Mouse (Mus musculus): Measurements from ENCODE around the gene Slx4.
"Not testable (repeated sequence)": the region's sequence is repeated elsewhere in the genome, so short reads cannot be mapped to it uniquely, and the experiment has no call there.

The Slx4 gene

GRCm38 (mm10) chr16:4003489-4004398, at the start of gene Slx4:
Gene Slx4 (minus strand): TSS chr16:4003770.
- peak; percentile 96 for DNase-seq (ENCODE audit: low spot score)

DNA sequence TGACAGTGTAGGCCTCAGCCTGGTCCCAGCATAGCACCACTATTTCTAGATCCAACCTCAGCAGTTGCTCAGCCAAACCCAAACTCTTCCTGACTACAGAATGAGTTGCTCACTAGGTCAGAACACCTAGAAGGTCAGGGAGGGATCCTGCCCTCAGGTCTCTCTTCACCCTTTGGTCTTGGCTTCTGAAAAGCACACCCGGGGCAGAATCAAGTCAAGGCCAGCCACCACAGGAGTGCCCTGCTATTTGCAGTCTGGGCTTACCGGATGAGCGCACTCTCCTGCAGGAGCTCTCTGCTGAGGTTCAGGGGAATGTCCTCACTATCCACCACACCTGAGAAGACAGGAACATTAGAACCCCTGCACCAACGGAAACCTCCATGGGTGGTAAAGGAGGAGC, 49.0 kb upstream of the Slx4 start:
- no peak for DNase-seq (ENCODE audit: low spot score)

- DNase-seq (ENCODE audit: low spot score): no peak
Measured at GRCm38 (mm10) chr16:4045524-4045923, 42.0 kb upstream of the Slx4 start.

DNA sequence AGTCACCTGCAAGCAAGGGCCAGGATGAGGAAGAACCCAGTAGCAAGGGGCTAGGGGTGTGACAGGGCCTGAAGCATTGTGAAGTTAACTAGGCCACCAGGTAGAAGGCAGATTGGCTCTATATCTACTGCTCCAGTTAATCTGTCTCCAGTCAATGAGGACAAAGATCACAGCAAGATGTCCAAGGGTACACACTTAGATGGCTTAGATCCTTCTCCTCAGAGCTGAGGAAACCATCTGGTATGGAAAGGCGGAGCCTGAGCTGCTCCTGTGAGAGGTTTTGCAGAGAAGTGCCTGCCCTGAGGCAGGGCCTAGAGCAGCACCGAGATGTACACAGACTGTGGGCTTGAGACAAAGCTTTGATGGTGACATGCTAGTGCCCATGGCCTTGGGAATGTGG, 40.5 kb upstream of the Slx4 start:
- DNase-seq (ENCODE audit: low spot score): no peak

GRCm38 (mm10) chr16:4041646-4042045, 38.1 kb upstream of the Slx4 start:
- DNase-seq (ENCODE audit: low spot score): no peak

GRCm38 (mm10) chr16:4040206-4040605, 36.6 kb upstream of the Slx4 start:
- DNase-seq (ENCODE audit: low spot score): no peak

DNA sequence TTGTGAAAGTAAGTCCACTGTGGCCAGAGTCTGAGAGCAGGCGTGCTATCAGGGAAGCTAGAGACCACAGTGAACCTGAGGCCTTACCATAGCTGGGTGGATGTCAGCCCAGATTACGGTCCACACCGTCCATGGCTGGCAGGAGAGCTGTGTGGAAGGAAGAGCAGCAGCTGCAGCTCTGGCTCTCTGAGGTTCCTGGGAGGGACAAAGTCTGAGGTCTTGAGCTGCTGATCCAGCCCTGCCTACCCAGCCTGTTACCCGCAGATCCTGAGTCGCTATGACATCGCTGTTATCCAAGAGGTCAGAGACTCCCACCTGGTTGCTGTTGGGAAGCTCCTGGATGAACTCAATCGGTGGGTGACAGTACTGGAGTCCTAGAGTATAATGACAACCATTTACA, 34.1 kb upstream of the Slx4 start:
- no peak for DNase-seq (ENCODE audit: low spot score)

- DNase-seq (ENCODE audit: low spot score): no peak
Measured at GRCm38 (mm10) chr16:4036807-4037206, 33.2 kb upstream of the Slx4 start, which contains the start of gene Dnase1. Gene Dnase1 (plus strand): TSS chr16:4036942.

DNA sequence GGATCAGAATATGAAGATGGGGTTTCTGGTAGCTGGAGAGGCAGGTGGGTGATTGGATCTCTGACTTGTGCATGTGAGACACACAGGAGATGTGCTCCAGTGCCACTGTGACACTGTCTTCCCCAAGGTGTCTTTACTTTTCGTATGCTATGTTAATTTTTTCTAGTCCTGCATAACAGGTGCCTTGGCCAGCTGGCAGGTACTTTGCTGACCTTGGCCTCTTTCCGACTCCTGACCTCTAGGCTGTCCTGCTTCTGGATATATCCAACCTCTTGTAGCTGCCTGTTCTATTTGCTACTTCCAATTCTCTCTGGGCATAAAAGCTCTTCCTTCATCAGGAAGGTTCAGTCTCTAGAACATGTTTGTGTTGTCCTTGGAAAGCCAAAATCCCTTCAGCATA, 32.0 kb upstream of the Slx4 start:
- no peak for DNase-seq (ENCODE audit: low spot score)

GRCm38 (mm10) chr16:4034476-4034875, 30.9 kb upstream of the Slx4 start:
- DNase-seq (ENCODE audit: low spot score): no peak

GRCm38 (mm10) chr16:4033971-4034370, 30.4 kb upstream of the Slx4 start:
- no peak for DNase-seq (ENCODE audit: low spot score)

DNA sequence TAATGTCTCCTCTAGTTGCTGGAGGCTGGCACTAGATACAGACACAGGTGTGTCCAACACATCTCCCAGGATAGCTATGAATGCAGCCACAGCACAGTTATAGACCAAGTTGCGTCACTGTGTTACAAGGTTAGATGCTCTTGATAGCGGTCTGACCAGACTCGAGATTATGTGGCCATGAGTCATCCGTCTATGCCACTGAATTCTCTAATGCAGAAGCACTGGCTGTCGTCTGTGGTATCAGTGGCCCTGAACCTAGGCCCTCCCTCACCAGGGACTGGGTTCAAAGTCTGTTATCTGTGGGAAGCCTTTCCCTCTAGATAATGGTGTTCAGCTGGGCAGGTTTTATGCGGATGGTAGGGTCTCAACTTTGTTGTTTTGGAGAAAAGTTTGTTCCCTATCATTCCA, 28.8 kb upstream of the Slx4 start:
- no peak for DNase-seq (ENCODE audit: low spot score)

GRCm38 (mm10) chr16:4031441-4032274, 28.1 kb upstream of the Slx4 start:
- no peak for DNase-seq (ENCODE audit: low spot score)

DNA sequence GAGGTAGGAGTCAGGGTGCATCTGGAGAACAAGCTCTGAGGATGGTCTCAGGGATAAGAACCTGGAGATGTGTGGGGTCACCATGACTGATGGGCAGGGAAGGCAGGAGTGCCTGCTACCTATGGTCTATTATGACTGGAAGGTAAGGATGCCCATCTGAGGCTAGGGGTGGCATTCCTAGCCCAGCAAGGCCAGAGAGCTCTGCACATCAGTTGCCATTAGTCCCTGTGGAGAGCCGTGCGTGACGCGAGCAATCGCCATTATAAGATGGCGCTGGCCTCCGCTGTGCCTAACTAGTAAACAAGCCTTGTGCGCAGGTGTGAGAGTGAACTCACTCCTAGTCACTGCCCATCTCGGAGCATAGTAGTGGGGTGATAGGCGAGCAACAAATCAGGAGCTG, 26.9 kb upstream of the Slx4 start:
- no peak for DNase-seq (ENCODE audit: low spot score)

DNA sequence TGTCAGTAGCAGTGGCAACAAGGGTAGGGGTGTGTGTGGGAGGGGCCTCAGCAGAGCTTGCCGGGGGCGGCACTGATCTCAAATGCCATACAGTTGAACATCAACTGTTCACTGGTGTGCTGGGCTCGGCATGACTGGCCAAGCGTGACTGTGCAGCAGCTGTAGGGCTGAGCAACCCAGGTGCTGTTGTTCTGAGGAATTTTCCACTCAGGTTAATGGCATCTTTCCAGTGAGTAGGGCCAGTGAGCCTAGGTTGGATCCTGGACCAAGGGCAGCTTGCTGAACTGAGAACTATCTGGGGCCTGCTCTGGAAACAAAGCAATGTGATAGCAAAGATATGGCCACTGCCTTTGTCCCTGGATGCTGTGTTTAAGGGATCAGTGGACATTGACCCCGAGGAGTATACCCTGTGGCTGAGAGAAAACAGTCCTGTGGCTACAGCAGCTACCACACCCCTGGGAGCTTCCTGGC, 25.8 kb upstream of the Slx4 start:
- DNase-seq (ENCODE audit: low spot score): no peak

- DNase-seq (ENCODE audit: low spot score): no peak
Measured at GRCm38 (mm10) chr16:4027211-4027610, 23.6 kb upstream of the Slx4 start.

DNA sequence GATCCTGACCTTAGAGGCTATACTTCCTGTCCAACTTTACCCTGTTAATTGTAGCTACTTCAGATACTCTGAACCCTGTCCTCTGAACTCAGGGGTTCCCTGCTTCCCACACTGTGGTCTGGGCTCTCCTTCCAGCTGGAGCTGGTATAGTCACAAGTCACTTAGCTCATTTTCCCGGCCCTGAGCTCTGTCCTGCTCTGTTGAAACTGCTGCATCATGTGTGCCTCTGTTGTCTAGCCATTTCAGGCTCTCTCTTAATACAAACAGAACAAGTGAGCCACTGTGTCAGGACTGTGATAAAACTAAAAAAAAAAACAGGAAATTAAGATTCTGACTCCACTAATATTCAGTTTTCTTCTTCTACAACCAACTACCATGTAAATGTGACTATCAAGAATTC, 23.1 kb upstream of the Slx4 start:
- DNase-seq (ENCODE audit: low spot score): no peak

- no peak for DNase-seq (ENCODE audit: low spot score)
Measured at GRCm38 (mm10) chr16:4022719-4023118, 19.1 kb upstream of the Slx4 start.

DNA sequence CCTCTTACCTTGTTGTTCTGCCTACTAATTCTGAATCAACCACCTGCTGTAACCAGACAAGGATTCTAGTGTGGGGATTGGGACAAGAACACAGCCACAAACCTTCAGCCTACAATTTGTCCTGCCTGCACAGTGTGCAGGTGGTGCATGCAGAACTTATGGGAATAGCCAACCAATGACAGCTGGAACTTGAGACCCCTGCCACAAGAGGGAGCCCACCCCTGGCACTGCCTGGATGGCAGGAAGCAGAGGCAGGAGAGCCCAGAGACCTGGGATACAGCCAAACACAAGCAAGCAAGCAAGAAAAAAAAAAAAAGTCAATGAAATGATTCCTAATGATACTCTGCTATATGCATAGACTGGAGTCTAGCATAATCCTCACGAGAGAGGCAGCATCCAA, 17.7 kb upstream of the Slx4 start:
- DNase-seq (ENCODE audit: low spot score): no peak

GRCm38 (mm10) chr16:4017466-4017865, 13.9 kb upstream of the Slx4 start:
- not testable (repeated sequence) for DNase-seq (ENCODE audit: low spot score)

DNA sequence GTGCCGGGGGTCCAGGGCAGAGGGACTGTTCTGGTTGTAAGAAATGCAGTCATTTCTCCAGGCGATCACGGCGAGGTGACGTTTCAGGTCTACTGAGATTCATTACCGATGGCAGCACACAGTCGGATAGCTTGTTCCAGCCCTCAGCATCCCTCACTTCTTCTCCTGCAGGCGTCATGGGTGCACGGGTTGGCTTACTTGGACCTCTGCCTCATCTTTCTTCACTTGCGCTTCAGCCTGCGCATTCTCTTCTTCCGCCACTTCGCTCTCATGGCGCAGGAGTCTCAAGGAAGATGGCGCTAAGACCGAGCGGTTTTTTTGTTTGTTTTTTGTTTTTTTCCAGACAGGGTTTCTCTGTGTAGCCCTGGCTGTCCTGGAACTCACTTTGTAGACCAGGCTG, 13.2 kb upstream of the Slx4 start:
- DNase-seq (ENCODE audit: low spot score): not testable (repeated sequence)

- no peak for DNase-seq (ENCODE audit: low spot score)
Measured at GRCm38 (mm10) chr16:4014040-4014668, 10.6 kb upstream of the Slx4 start.

All from lung, postnatal 25 days (tissue).